Mouse (Mus musculus) bone marrow macrophage, adult 2 months (primary cell): ENCODE measurements around the gene Coasy.

Experiments used
- CTCF ChIP-seq: IDR thresholded peaks from 2 replicates; pipeline ENCODE4 v1.5.1; 2012; ENCODE audit warnings: low read depth, mild to moderate bottlenecking, low read length, moderate library complexity
- POLR2A ChIP-seq: IDR thresholded peaks from 2 replicates; pipeline ENCODE4 v1.6.1; 2012; ENCODE audit warnings: mild to moderate bottlenecking, low read depth, low read length, borderline replicate concordance

DNA sequence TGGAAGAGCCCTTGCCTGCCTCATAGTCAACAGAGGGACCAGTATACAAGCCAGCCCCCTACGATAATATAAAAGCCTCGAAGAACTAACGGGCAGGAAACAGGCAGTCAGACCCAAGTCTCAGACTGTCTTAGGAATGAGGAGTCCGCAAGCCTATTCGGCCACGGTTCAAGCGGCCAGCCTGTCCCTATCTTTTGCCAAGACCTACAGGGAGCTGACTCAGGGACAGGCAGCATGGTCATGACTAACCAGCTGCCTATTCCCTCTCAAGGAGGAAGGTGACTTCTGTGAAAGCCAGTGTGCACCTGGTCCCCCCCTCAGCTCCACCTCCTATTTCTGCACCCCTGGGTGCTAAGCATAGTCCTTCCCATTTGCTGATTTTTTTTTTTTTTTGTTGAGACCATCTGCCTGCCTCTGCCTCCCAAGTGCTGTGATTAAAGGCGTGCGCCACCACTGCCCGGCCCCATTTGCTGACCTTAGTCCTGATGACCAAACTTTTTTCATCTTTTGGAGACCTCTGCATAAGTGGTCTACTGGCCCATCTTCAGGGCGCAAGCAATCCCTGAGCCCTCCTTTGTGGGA lies 46.7 kb downstream of the Coasy start:
- TF ChIP-seq POLR2A (no peak), CTCF (no peak)
